Mouse (Mus musculus): ENCODE results near the gene Nrxn3. TPM values are rescaled to one million over a fixed set of nuclear protein-coding genes. Genes with fewer than 3 reads are reported as not detected.

Nrxn3 gene
- polyA plus RNA-seq, 1 experiment from 2014 or later, result 88.1 TPM

DNA sequence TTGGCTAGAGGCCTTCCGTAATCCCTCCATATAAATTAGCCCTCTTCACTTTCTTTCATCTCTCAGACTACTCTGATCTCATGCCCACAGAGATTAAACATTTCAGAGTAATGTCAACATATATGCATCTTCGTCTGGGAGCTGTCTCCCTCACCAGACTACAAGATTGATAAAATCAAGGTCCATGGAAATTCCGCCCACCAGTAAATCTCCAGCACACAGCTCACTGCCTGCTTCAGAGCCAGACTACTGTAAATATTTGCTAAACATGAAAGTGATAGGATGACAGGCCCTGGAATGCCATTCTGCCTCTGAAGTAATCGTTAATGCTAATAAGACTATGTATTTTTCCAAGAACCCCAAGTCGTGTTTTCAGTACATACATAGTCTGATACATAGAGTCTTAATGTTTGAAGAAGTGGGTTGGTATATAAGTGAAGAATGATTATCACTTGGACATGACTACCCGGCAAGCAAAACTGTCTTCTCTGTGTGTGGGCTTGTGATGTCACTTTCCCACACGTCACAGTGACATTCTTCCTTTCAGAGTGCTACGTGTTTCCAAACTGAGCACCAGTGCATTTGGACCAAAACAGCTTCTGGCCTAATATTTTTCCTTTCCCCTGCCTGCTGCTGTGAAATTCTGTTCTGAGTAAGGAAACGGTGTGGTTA, 433.5 kb downstream of the Nrxn3 start:
- ATAC-seq, result 0 out of 2 replicates have a peak, but pooled peaks have one; percentile 58
- WGBS, result 71% methylated on average over 9 of the region's 9 CpGs

DNA sequence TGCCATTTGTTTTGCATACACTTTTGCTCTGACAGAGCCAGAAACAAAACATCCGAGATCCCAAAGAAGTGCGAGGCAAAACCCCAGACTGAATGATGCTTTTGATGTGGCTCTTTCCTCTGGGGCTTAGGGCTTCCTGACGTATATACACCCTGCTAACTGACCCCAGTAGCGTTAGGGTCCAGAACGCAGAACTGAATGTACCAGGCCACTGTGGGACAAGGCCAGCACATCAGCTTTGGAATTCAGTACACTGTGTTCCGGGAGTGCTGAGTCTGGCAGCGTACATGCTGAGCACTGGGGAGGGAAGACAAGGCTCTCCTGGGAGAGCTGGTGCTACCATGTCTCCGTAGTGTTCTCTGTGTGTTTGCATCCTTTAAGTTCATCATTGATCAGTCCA, 436.7 kb downstream of the Nrxn3 start:
- H3K9me3 ChIP-seq, result no peaks in the 10 kb centered on the region
- no peak overlapping the region for H3K9ac ChIP-seq (replicated peaks)
- H3K4me2 ChIP-seq (replicated peaks), result no peak overlapping the region
- peaks cover 7% of the 10 kb centered on the region; the same call in 1 of the 2 replicates for H3K4me1 ChIP-seq (replicated peaks)
- no peak overlapping the region for H3K27ac ChIP-seq
- no peaks in the 10 kb centered on the region for H3K36me3 ChIP-seq
- WGBS, result 84% methylated on average over 8 of the region's 8 CpGs
- ATAC-seq, result no peak
- no peak overlapping the region for H3K4me3 ChIP-seq (replicated peaks)
- no peaks in the 10 kb centered on the region for H3K27me3 ChIP-seq

More for the DNA sequence above, 433.5 kb downstream of the Nrxn3 start:
- Histone ChIP-seq H3K4me3 (replicated peaks) (no peak overlapping the region), H3K36me3 (no peaks in the 10 kb centered on the region), H3K9me3 (no peaks in the 10 kb centered on the region), H3K27me3 (no peaks in the 10 kb centered on the region), H3K9ac (replicated peaks) (no peak overlapping the region), H3K4me1 (replicated peaks) (peaks cover 7% of the 10 kb centered on the region; the same call in 1 of the 2 replicates), H3K4me2 (replicated peaks) (no peak overlapping the region), H3K27ac (peak overlapping the region; percentile 39; the same call in 1 of the 2 replicates)

DNA sequence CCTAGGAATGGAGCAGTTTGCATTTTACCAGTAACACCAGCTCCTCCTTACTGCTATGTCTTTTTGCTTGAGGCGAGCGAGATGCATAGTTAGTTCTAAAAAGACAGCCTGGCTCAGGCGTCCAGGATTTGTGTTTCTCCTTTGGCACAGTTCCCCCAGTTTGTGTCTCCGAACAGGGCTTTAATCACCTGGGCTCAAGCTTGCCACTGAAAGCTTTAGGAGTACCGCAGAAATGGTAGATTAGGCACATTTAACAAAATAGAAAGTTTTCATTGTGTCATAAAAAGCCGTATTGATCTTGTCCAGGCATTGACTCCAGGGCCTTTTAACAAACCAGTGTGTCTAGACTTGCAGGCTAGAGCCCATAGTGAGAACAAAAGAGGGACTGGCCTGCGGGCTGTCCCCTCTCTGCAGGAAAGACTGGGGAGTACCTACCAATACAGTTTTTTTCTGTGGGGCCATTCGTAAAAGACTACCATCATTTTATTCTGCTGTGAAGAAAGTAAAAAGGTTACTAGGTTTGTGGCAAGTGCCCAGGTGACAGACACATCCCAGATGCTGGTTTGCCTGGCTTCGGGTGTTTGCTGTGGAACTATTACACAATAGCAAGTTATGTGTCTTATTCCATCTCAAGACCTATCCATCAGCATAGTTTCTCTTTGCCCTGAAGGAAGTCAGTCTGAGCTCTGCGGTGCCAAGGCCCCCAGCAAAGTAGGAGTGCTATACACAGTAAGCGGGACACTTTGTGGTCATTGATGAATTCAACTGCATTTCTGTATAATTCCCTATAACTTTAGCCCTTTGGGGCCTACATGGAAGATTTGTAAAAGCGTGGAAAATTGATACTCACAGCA, 451.9 kb downstream of the Nrxn3 start:
- Histone ChIP-seq H3K36me3 (no peaks in the 10 kb centered on the region), H3K4me1 (replicated peaks) (peaks cover 11% of the 10 kb centered on the region), H3K4me2 (replicated peaks) (no peak overlapping the region), H3K27me3 (no peaks in the 10 kb centered on the region), H3K9me3 (no peaks in the 10 kb centered on the region), H3K27ac (peak overlapping the region; percentile 19; the same call in 1 of the 2 replicates), H3K9ac (replicated peaks) (no peak overlapping the region), H3K4me3 (replicated peaks) (no peak overlapping the region)
- 30% methylated on average over 12 of the region's 12 CpGs for WGBS
- no peak for ATAC-seq

DNA sequence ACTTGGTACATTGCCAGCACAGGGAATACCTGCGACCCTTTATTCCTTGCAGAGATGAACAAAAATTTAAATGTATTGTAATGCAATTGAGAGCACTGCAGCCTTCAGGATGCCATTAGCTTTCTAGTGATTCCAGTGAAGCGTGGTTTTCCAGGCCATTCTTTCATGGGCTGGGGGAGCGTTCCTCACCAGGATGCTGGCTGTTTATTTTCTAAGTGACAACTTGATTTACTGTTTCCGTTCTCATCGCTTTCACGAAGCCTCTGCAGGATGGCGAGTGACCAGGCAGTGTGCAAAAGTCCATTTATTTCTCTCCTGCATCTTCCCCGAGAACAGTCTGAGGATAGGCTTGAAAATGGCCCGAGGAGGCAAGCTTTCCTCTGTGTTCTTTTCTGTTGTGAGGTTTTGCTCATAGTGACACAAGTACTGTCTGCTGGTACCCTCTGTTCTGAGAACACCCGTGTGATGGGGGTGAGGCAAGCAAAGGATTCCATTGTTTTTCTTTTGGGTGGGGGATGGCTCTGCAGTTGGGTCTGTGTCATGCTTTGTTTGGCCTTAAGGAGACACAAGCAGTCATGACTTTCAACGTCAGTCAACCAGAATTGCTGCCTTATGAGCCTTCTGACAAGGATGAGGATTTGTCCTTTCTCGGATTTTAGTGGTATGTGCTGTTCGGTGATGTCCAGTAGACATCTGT, 457.4 kb downstream of the Nrxn3 start:
- Histone ChIP-seq H3K4me3 (replicated peaks) (no peak overlapping the region), H3K36me3 (no peaks in the 10 kb centered on the region), H3K27me3 (no peaks in the 10 kb centered on the region), H3K4me1 (replicated peaks) (peaks cover 16% of the 10 kb centered on the region), H3K9me3 (no peaks in the 10 kb centered on the region), H3K4me2 (replicated peaks) (no peak overlapping the region), H3K27ac (peak overlapping the region; percentile 25), H3K9ac (replicated peaks) (no peak overlapping the region)
- ATAC-seq, result no peak
- WGBS, result 64% methylated on average over 13 of the region's 13 CpGs

DNA sequence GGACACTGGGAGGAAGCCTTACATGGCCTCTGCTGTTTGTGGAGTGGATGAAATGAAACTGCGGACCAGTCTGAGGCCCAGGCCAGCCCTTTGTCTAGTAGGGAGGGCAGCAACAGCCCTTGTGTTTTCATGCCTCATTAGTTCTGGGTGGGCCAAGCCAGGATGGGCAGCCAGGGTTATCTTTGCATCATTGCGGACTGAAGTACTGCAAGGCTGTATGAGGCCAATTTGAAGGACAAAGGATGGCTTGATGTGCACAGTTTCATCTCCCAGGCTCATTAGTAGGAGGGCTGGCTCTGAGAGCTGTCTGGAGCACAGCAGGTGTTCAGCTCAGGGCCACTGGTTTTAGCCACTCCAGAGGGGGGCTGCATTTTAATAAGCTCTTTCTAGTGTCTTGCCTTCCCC, 458.5 kb downstream of the Nrxn3 start:
- no peak overlapping the region for H3K4me3 ChIP-seq (replicated peaks)
- no peaks in the 10 kb centered on the region for H3K36me3 ChIP-seq
- whole genome bisulfite sequencing, result 9% methylated on average over 2 of the region's 2 CpGs
- peak overlapping the region; percentile 58; the same call in 1 of the 2 replicates for H3K27ac ChIP-seq
- H3K9me3 ChIP-seq, result no peaks in the 10 kb centered on the region
- no peak overlapping the region for H3K4me2 ChIP-seq (replicated peaks)
- H3K27me3 ChIP-seq, result no peaks in the 10 kb centered on the region
- ATAC-seq, result peak; percentile 72
- peaks cover 16% of the 10 kb centered on the region for H3K4me1 ChIP-seq (replicated peaks)
- no peak overlapping the region for H3K9ac ChIP-seq (replicated peaks)

DNA sequence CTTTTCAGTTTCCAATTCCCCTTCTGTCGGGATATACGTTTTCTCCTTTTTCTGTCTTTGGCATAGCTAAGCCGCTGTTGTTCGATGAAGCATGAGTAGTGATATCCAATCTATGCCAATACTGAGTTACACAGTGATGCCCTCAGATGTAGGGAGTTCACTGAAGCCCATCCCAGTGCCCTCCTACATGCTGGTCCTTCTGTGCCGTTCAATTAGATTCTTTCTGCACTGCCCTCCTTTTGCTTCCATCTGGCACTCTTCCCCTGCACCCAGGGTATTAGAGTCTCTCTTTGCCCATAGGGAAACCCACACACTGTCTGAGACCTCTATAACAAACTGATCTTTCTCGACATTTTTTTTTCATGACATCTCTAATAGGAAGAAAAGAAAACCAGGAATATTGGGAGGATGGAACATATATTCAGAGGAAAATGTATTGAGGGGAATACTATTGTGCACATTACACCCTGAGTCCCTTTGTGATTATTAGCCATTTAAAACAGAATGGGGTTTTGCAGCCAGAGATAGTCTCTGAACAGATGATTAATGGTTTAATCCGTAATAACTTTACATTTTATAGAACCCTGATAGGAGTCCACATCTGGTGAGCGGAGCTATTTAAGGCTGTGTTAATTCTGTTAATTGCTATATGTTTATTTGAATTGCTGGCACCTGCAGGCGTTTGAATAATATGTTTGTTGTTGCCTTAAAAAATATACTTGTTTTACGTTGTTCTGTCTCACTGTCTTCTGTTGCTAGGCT, 476.3 kb downstream of the Nrxn3 start:
- Histone ChIP-seq H3K27ac (0 out of 2 replicates have a peak overlapping the region, but pooled peaks have one; percentile 9), H3K36me3 (no peaks in the 10 kb centered on the region), H3K4me2 (replicated peaks) (no peak overlapping the region), H3K27me3 (no peaks in the 10 kb centered on the region), H3K4me1 (replicated peaks) (0 out of 2 replicates have a peak, but pooled peaks cover 5% of the 10 kb centered on the region), H3K4me3 (replicated peaks) (no peak overlapping the region), H3K9ac (replicated peaks) (no peak overlapping the region), H3K9me3 (no peaks in the 10 kb centered on the region)
- no peak for ATAC-seq
- 85% methylated on average over 10 of the region's 10 CpGs for WGBS

DNA sequence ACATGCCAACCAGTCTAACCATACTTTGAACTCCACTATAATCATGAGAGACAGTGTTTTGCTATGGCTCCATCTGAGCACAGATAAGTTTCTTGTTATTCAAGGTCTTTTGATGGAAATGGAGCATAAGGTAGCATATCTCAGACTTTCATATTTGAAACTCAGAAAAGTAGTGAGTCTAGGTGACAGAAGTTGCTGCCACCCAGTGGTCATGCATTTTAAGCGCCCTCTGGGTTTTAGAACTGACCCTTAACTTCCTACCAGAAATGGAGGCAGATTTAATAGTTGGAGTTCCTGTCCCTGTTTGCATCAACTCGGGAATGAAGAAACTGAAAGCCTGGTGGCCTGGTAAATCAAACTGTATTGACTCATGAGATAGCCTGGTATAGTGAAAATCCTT, 488.9 kb downstream of the Nrxn3 start:
- no peaks in the 10 kb centered on the region for H3K36me3 ChIP-seq
- H3K9me3 ChIP-seq, result no peaks in the 10 kb centered on the region
- WGBS, result 50% methylated on average over 2 of the region's 2 CpGs
- H3K9ac ChIP-seq (replicated peaks), result no peak overlapping the region
- no peaks in the 10 kb centered on the region for H3K27me3 ChIP-seq
- H3K4me2 ChIP-seq (replicated peaks), result no peak overlapping the region
- no peak for ATAC-seq
- no peak overlapping the region for H3K27ac ChIP-seq
- peaks cover 3% of the 10 kb centered on the region; the same call in 1 of the 2 replicates for H3K4me1 ChIP-seq (replicated peaks)
- H3K4me3 ChIP-seq (replicated peaks), result no peak overlapping the region

DNA sequence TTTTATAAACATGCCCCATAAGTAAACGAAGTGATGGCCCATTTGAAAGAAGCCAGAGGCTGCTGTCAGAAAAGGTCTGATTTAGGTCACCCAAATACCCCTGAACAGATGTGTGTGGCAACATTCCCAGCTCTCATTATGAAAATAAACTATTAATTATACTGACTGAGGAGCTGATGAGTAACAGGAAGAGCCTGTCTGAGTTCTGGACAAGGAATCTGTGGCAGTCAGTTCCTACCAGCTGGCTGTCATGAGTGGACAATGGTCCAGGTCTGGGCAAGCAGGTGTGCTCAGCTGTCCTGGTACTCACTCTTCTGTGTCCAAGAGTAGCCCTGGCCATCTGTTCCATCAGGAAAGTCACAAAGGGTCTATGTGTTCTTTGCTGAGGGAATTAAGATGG, 517.1 kb downstream of the Nrxn3 start:
- Histone ChIP-seq H3K4me2 (replicated peaks) (no peak overlapping the region), H3K27ac (no peak overlapping the region), H3K9ac (replicated peaks) (no peak overlapping the region), H3K9me3 (no peaks in the 10 kb centered on the region), H3K4me3 (replicated peaks) (no peak overlapping the region), H3K27me3 (no peaks in the 10 kb centered on the region), H3K36me3 (no peaks in the 10 kb centered on the region), H3K4me1 (replicated peaks) (no peaks in the 10 kb centered on the region)
- ATAC-seq, result no peak
- 55% methylated on average over 1 of the region's 1 CpGs for WGBS

DNA sequence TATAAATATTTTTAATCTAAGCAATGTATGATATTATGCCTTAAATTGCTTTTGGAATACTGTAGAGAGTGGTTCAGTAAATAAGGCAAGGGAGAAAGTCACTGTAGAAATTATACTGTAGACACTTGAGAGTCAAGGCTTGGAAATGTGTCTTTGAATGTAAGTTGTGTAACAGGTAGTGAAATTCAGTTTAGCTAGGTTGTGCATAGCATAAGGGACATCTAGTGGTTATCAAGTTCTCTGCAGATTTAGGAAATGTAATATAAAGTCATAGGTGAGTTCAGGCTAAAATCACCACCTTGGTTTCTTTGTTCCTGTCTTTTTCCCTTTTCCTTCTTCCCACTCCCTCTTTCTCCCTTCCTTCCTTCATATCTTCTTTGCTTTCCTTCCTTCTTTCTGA, 518.9 kb downstream of the Nrxn3 start:
- Histone ChIP-seq H3K4me2 (replicated peaks) (no peak overlapping the region), H3K36me3 (no peaks in the 10 kb centered on the region), H3K9ac (replicated peaks) (no peak overlapping the region), H3K4me1 (replicated peaks) (no peaks in the 10 kb centered on the region), H3K27me3 (no peaks in the 10 kb centered on the region), H3K9me3 (no peaks in the 10 kb centered on the region), H3K4me3 (replicated peaks) (no peak overlapping the region), H3K27ac (no peak overlapping the region)
- no peak for ATAC-seq

DNA sequence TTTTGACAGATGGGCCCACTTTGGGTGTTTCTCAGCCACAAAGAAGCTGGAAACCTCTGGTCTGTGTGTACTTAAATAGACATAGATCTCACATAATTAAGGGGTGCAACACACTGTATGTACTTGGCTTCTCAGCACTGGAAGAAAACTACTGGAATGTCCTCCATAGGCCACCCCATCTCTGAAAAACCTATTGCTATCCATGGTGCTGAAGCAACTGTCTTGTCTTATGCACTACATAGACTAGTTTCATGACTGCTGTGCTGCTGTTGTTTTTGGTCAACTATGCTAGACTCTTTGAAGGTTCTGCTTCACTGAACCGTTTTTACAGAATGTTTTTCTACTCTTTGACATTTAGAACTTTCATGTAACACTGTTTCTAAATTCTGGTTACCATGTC, 519.8 kb downstream of the Nrxn3 start:
- ATAC-seq, result no peak
- Histone ChIP-seq H3K4me3 (replicated peaks) (no peak overlapping the region), H3K9me3 (no peaks in the 10 kb centered on the region), H3K27me3 (no peaks in the 10 kb centered on the region), H3K27ac (no peak overlapping the region), H3K36me3 (no peaks in the 10 kb centered on the region), H3K4me2 (replicated peaks) (no peak overlapping the region), H3K9ac (replicated peaks) (no peak overlapping the region), H3K4me1 (replicated peaks) (no peaks in the 10 kb centered on the region)
- 45% methylated on average over 1 of the region's 1 CpGs for WGBS

DNA sequence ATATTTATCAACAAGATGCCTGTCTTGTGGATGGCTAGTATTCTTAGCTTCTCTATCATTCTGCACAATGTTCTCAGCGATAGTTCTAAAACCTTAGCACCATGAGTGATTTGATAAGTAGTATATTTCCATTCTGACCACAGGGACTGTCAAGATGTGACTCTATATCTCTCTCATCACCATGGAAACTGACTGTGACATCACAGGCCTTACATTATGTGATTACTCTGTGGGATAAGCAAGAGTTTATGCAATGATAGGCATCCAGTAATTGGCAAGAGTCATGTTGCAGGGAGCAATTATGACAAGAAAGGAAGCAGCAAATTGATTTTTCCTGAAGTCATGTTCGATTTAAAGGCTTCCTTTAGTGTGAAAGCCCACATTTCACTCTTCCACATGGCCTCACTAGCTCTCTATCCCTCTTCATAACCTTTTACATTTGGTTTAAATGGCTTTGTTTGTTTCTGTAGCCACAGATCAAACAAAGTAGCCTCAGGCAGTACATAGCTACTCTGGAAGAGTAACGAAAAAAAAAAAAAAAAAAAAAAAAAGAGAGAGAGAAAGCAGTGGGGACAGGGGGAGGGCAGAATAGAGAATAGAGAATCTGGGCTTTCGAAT, 532.7 kb downstream of the Nrxn3 start:
- H3K27ac ChIP-seq, result peak overlapping the region; percentile 6
- peak; percentile 79 for ATAC-seq

More for the DNA sequence above, 532.7 kb downstream of the Nrxn3 start:
- WGBS, result 50% methylated on average over 4 of the region's 4 CpGs
- Histone ChIP-seq H3K4me2 (replicated peaks) (no peak overlapping the region), H3K36me3 (peaks cover 7% of the 10 kb centered on the region; the same call in 1 of the 2 replicates), H3K9ac (replicated peaks) (no peak overlapping the region), H3K27me3 (no peaks in the 10 kb centered on the region), H3K9me3 (no peaks in the 10 kb centered on the region), H3K4me3 (replicated peaks) (no peak overlapping the region), H3K4me1 (replicated peaks) (peaks cover 19% of the 10 kb centered on the region)
